Mouse (Mus musculus) heart, embryonic 12.5 days (tissue): Measurements from ENCODE around the gene Adamts18. TPM values are rescaled to one million over a fixed set of nuclear protein-coding genes. Genes with fewer than 3 reads are reported as not detected.

Experiments used
- ATAC-seq: fragments of 200-750 bp; cut with Nextera tagmentation; 2 replicates; pipeline ENCODE4 v1.8.0; 2017; ENCODE audit warnings: moderate TSS enrichment, moderate library complexity; ENCODE audit not compliant: insufficient number of reproducible peaks, low FRiP score
- H3K27ac ChIP-seq: fragments of 300-500 bp; sonication (generic); 2 replicates; pipeline ENCODE4 v1.5.1; 2016; ENCODE audit warnings: mild to moderate bottlenecking, moderate library complexity; ENCODE audit not compliant: poor library complexity, severe bottlenecking
- H3K27me3 ChIP-seq: fragments of 300-500 bp; sonication (generic); replicated peaks from 2 replicates; pipeline ENCODE4 v1.6.1; 2016; ENCODE audit warnings: mild to moderate bottlenecking, moderate library complexity
- H3K36me3 ChIP-seq: fragments of 300-500 bp; sonication (generic); 2 replicates; pipeline ENCODE4 v1.6.1; 2016; ENCODE audit warnings: mild to moderate bottlenecking, moderate library complexity
- H3K4me1 ChIP-seq: fragments of 300-500 bp; sonication (generic); replicated peaks from 2 replicates; pipeline ENCODE4 v1.6.1; 2016; ENCODE audit warnings: mild to moderate bottlenecking
- H3K4me2 ChIP-seq: fragments of 300-500 bp; sonication (generic); 2 replicates; pipeline ENCODE4 v1.6.1; 2016; ENCODE audit warnings: mild to moderate bottlenecking, moderate library complexity
- H3K4me3 ChIP-seq: fragments of 300-500 bp; sonication (generic); 2 replicates; pipeline ENCODE4 v1.5.1; 2016; ENCODE audit warnings: mild to moderate bottlenecking
- H3K9ac ChIP-seq: fragments of 300-500 bp; sonication (generic); 2 replicates; pipeline ENCODE4 v1.6.1; 2016; ENCODE audit warnings: mild to moderate bottlenecking, moderate library complexity
- H3K9me3 ChIP-seq: fragments of 300-500 bp; sonication (generic); replicated peaks from 2 replicates; pipeline ENCODE4 v1.6.1; 2016; ENCODE audit warnings: mild to moderate bottlenecking, moderate library complexity
- WGBS: fragments of 180-500 bp; shearing (Covaris S2); methylation state at CpG from one replicate; pipeline ENCODE4 v1.1.7; 2016; 5-methylcytosine and 5-hydroxymethylcytosine counted together
- polyA plus RNA-seq: library from polyadenylated mRNA; unstranded; fragments of >200 nt; fragmentation: Nextera tagmentation; extraction: Ambion mirVana; gene quantifications from 2 replicates; pipeline ENCODE4 v1.2.1, GENCODE M21; 2016

Gene Adamts18
- polyA plus RNA-seq, 1 experiment from 2014 or later: 0.89 TPM

GRCm38 (mm10) chr8:113838211-113838610 is 10.3 kb downstream of the Adamts18 start:
- H3K4me1 ChIP-seq: peaks cover 7% of the 10 kb centered on the region; the same call in 1 of the 2 replicates
- H3K4me2 ChIP-seq: no peak overlapping the region
- no peaks in the 10 kb centered on the region for H3K9me3 ChIP-seq
- no peak for ATAC-seq
- no peaks in the 10 kb centered on the region for H3K36me3 ChIP-seq
- no peaks in the 10 kb centered on the region; the same call in 1 of the 2 replicates for H3K27me3 ChIP-seq
- 79% methylated on average over 6 of the region's 6 CpGs for WGBS
- no peak overlapping the region for H3K9ac ChIP-seq
- H3K4me3 ChIP-seq: no peak overlapping the region
- no peak overlapping the region for H3K27ac ChIP-seq

GRCm38 (mm10) chr8:113837570-113837915 is 11.0 kb downstream of the Adamts18 start:
- no peak for ATAC-seq
- Histone ChIP-seq H3K9me3 (no peaks in the 10 kb centered on the region), H3K4me1 (peaks cover 7% of the 10 kb centered on the region; the same call in 1 of the 2 replicates), H3K9ac (no peak overlapping the region), H3K27me3 (no peaks in the 10 kb centered on the region), H3K36me3 (no peaks in the 10 kb centered on the region), H3K4me3 (no peak overlapping the region), H3K27ac (no peak overlapping the region), H3K4me2 (no peak overlapping the region)
- WGBS: 33% methylated on average over 4 of the region's 4 CpGs

DNA sequence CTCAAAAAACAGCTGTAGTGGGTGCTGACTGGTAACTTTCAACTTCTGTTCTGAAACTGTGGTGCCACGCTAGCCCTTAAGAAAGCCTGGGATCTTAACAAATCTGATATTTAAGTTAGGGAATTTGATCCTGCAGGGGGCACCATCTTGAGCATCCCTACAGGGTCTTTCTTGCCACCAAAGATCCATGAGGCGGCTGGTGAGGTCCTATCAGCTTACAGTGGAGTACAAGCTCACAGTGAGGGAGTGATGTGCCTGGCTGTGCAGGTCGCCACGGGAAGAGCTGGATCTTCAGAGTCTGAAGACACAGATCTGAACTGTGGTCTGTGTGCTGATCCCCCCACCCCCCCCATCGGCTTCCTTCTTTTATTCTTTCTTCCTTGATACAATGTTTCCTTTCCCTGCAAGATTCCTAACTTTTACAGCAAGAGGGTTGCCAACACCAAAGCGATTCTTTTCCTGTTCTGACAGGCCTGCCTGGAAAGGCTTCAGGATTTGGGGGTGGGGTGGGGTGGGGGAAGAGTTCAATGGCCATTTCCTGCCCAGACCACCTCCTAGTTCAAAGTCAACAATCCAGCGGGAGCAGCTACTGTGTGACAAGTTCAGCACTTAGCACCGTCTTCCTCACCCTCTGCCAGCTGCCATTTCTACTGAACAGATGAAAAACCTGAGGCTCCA is 11.5 kb downstream of the Adamts18 start:
- H3K4me1 ChIP-seq: peaks cover 7% of the 10 kb centered on the region; the same call in 1 of the 2 replicates
- H3K27me3 ChIP-seq: no peaks in the 10 kb centered on the region
- ATAC-seq: peak; percentile 61; the same call in 1 of the 2 replicates
- H3K9me3 ChIP-seq: no peaks in the 10 kb centered on the region
- H3K27ac ChIP-seq: no peak overlapping the region
- H3K9ac ChIP-seq: no peak overlapping the region
- WGBS: 42% methylated on average over 8 of the region's 8 CpGs
- H3K4me2 ChIP-seq: no peak overlapping the region
- H3K4me3 ChIP-seq: no peak overlapping the region
- H3K36me3 ChIP-seq: no peaks in the 10 kb centered on the region

DNA sequence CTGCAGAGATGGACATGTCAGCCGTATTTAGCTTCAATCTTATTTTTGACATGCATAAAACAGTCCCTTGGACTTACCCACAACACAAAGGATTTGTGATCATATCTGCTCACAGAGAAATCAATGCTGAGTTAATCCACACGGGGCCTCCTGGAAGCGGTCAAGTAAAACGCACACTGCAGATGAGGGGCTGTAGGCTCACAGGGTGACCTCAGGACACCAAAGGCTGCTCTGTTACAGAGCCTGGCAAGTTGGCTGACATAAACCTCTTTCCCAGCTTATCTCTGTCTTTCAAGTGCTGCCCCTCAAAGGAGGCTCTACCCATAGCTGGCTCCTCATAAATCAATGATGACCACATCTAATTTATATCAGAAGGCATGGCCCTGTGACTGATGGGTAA is 14.9 kb downstream of the Adamts18 start:
- no peaks in the 10 kb centered on the region for H3K9me3 ChIP-seq
- H3K27me3 ChIP-seq: no peaks in the 10 kb centered on the region
- ATAC-seq: no peak
- no peak overlapping the region for H3K9ac ChIP-seq
- H3K27ac ChIP-seq: no peak overlapping the region
- H3K36me3 ChIP-seq: no peaks in the 10 kb centered on the region
- H3K4me3 ChIP-seq: no peak overlapping the region
- H3K4me1 ChIP-seq: peaks cover 7% of the 10 kb centered on the region; the same call in 1 of the 2 replicates
- no peak overlapping the region for H3K4me2 ChIP-seq
- WGBS: 57% methylated on average over 4 of the region's 4 CpGs

DNA sequence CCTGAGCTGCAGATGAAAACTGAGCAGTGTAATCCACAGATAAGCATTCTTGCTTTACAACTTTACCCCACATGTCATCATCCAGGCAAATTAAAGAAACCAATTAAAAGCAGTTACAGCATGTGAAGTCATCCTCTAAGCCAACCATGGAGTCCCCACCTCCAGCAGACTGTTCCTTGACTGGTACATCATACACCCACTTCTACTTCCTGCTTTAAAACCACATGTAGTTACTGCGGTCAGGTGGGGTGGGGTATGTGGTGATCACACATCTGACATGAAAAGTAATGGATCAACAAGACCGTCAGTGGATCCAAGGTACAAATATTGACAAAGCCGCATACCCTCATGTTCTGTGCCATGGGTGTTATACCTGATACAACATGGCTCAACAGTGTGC is 21.3 kb downstream of the Adamts18 start:
- Histone ChIP-seq H3K9ac (no peak overlapping the region), H3K4me3 (no peak overlapping the region), H3K36me3 (no peaks in the 10 kb centered on the region), H3K4me2 (no peak overlapping the region), H3K9me3 (no peaks in the 10 kb centered on the region), H3K27me3 (0 out of 2 replicates have a peak, but pooled peaks cover 3% of the 10 kb centered on the region), H3K4me1 (no peaks in the 10 kb centered on the region), H3K27ac (no peak overlapping the region)
- WGBS: 91% methylated on average over 3 of the region's 3 CpGs
- ATAC-seq: no peak

- H3K4me1 ChIP-seq: no peaks in the 10 kb centered on the region
- H3K9ac ChIP-seq: no peak overlapping the region
- H3K36me3 ChIP-seq: no peaks in the 10 kb centered on the region
- H3K4me3 ChIP-seq: no peak overlapping the region
- H3K27ac ChIP-seq: no peak overlapping the region
- no peak for ATAC-seq
- no peaks in the 10 kb centered on the region for H3K9me3 ChIP-seq
- 0 out of 2 replicates have a peak, but pooled peaks cover 3% of the 10 kb centered on the region for H3K27me3 ChIP-seq
- 44% methylated on average over 16 of the region's 16 CpGs for WGBS
- H3K4me2 ChIP-seq: peak overlapping the region; percentile 12; the same call in 1 of the 2 replicates
Measured at GRCm38 (mm10) chr8:113820983-113821587, 27.5 kb downstream of the Adamts18 start.

DNA sequence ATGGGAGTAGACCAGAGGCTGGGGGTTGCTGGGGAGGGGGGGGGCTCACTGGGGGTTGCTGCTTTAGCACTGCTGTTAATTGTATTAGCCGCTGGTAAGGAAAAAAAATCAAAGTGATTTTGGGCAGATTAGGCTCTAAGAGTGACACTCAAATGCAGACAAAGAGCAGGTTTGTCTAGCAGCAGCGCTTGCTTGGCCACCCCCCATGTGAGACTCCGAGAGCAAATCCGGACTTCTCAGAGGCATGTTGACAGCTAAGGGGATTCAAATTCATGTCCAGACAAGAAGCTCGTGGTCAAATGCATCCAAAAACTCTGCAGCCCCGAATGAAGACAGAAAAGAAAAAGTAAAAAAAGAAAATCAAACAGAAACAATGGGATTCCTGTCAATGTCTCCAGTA is 34.6 kb downstream of the Adamts18 start:
- Histone ChIP-seq H3K27ac (no peak overlapping the region), H3K4me1 (no peaks in the 10 kb centered on the region), H3K36me3 (no peaks in the 10 kb centered on the region), H3K9me3 (no peaks in the 10 kb centered on the region; the same call in 1 of the 2 replicates), H3K4me3 (no peak overlapping the region), H3K27me3 (no peaks in the 10 kb centered on the region), H3K9ac (no peak overlapping the region), H3K4me2 (no peak overlapping the region)
- no peak for ATAC-seq
- 35% methylated on average over 6 of the region's 6 CpGs for WGBS

DNA sequence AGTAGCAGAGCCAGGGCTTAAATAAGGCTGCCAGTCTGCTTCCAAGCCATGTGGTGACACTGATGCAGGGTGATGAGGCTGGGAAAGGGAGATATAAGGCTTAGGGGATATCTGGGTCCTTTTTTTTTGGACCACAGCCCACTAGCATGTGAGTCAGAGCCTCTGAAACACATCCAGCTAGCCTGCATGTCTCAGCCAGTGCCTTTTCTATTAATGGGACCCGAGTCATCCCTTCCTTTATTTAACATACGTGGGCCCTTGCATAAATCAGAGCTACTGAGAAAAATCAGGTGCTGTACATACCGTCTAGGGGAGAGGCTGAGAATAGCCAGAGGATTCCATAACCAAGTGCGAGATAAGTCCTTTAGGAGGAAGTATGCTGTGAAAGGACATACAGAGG is 37.0 kb downstream of the Adamts18 start:
- 43% methylated on average over 4 of the region's 4 CpGs for whole genome bisulfite sequencing
- H3K9me3 ChIP-seq: no peaks in the 10 kb centered on the region; the same call in 1 of the 2 replicates
- H3K4me1 ChIP-seq: no peaks in the 10 kb centered on the region
- no peaks in the 10 kb centered on the region for H3K27me3 ChIP-seq
- no peak for ATAC-seq
- no peaks in the 10 kb centered on the region for H3K36me3 ChIP-seq
- H3K4me3 ChIP-seq: no peak overlapping the region
- H3K27ac ChIP-seq: no peak overlapping the region
- H3K4me2 ChIP-seq: no peak overlapping the region
- no peak overlapping the region for H3K9ac ChIP-seq

GRCm38 (mm10) chr8:113809929-113810328 is 38.6 kb downstream of the Adamts18 start:
- no peak for ATAC-seq
- Histone ChIP-seq H3K27ac (no peak overlapping the region), H3K4me1 (no peaks in the 10 kb centered on the region), H3K27me3 (no peaks in the 10 kb centered on the region), H3K4me2 (no peak overlapping the region), H3K9me3 (no peaks in the 10 kb centered on the region; the same call in 1 of the 2 replicates), H3K36me3 (no peaks in the 10 kb centered on the region), H3K4me3 (no peak overlapping the region), H3K9ac (no peak overlapping the region)
- 74% methylated on average over 5 of the region's 5 CpGs for WGBS

- Histone ChIP-seq H3K27me3 (no peaks in the 10 kb centered on the region), H3K27ac (no peak overlapping the region), H3K9me3 (no peaks in the 10 kb centered on the region), H3K36me3 (no peaks in the 10 kb centered on the region), H3K4me3 (no peak overlapping the region), H3K4me2 (no peak overlapping the region), H3K9ac (no peak overlapping the region), H3K4me1 (no peaks in the 10 kb centered on the region)
- 81% methylated on average over 12 of the region's 12 CpGs for WGBS
- no peak for ATAC-seq
Measured at GRCm38 (mm10) chr8:113803830-113804611, 44.5 kb downstream of the Adamts18 start.

GRCm38 (mm10) chr8:113801551-113801950 is 47.0 kb downstream of the Adamts18 start:
- ATAC-seq: no peak
- no peaks in the 10 kb centered on the region for H3K36me3 ChIP-seq
- H3K4me3 ChIP-seq: no peak overlapping the region
- H3K27me3 ChIP-seq: no peaks in the 10 kb centered on the region
- 66% methylated on average over 5 of the region's 5 CpGs for WGBS
- H3K9ac ChIP-seq: no peak overlapping the region
- H3K27ac ChIP-seq: no peak overlapping the region
- no peaks in the 10 kb centered on the region for H3K4me1 ChIP-seq
- no peak overlapping the region for H3K4me2 ChIP-seq
- no peaks in the 10 kb centered on the region for H3K9me3 ChIP-seq
